Mouse (Mus musculus) E14TG2a.4 (cell line): ENCODE measurements around the gene Nod1.

Experiments
- CTCF ChIP-seq: conservative IDR thresholded peaks from 2 replicates; pipeline ENCODE4 v1.5.1; 2014; ENCODE audit warnings: low read length
- NANOG ChIP-seq: IDR thresholded peaks from 2 replicates; pipeline ENCODE4 v1.6.1; 2014; ENCODE audit warnings: borderline replicate concordance, low read length, mixed read lengths
- POU5F1 ChIP-seq: IDR thresholded peaks from 2 replicates; pipeline ENCODE4 v1.6.1; 2014; ENCODE audit warnings: low read length, borderline replicate concordance

GRCm38 (mm10) chr6:54934930-54935329, 37.5 kb downstream of the Nod1 start:
- TF ChIP-seq CTCF (no peak), POU5F1 (no peak), NANOG (no peak)
